Mouse (Mus musculus): ENCODE data around the gene Grm3. TPM values are rescaled to one million over a fixed set of nuclear protein-coding genes. Genes with fewer than 3 reads are reported as not detected.

Gene Grm3
- polyA plus RNA-seq, 1 experiment from 2014 or later: not detected

DNA sequence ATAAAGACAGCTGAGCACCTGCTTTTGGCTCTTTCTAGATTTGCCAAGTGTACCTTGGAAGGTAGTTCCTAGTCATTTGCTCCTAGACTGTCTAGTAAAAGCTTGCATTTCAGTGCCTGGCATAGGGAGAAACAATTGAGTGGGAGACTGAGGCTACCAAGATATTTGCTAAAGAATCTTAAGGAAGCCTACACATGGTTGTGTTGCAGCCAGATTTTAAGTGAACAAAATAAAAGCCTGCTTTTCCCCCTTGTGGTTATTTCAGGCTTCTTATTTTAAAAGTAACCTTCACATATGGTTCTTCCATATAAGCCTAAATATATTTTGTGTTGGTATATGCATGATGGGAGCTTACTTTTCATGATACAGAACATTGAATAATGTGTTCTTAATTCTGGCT is 3.8 kb downstream of the Grm3 start:
- no peak for TF ChIP-seq CTCF (IDR thresholded peaks at IDR 0.05; ENCODE audit: low read depth)
- no peak for TF ChIP-seq EP300 (IDR thresholded peaks at IDR 0.05; ENCODE audit: low read depth)
- DNase-seq: no peak
- H3K9me3 ChIP-seq (ENCODE audit: low read length): no peaks in the 10 kb centered on the region
- H3K4me2 ChIP-seq (ENCODE audit: low read depth, low read length): no peak overlapping the region
- no peaks in the 10 kb centered on the region for H3K4me1 ChIP-seq (ENCODE audit: insufficient read depth)
- H3K36me3 ChIP-seq (replicated peaks; ENCODE audit: insufficient read depth, low read length): no peaks in the 10 kb centered on the region
- H3K27me3 ChIP-seq (ENCODE audit: insufficient read depth, low read length): peaks cover 13% of the 10 kb centered on the region
- H3K9ac ChIP-seq (replicated peaks): no peak overlapping the region
- no peak for ATAC-seq
- H3K4me3 ChIP-seq (ENCODE audit: low read depth, low read length): no peak overlapping the region
- H3K27ac ChIP-seq (ENCODE audit: low read depth): no peak overlapping the region

DNA sequence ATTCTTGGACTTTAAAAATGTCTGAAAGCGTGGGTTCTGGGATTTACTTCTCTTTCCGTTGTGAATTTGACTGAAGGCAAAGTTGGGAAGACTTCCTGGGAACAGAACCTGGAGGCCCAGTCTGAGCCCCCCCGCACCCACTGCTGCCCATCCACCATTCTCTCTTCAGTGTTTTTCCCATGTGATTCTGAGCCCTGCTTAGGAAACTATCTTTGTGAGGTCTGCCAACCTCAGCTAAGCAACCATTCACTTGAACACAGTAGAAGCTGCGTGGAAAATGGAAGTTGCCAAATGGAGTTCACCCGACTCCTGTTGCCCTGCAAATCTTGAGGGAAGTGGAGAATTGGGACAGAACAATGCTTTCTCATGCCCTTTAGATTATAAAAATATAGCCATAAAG is 8.7 kb downstream of the Grm3 start:
- WGBS (ENCODE audit: insufficient replicate concordance): 68% methylated on average over 5 of the region's 5 CpGs

DNA sequence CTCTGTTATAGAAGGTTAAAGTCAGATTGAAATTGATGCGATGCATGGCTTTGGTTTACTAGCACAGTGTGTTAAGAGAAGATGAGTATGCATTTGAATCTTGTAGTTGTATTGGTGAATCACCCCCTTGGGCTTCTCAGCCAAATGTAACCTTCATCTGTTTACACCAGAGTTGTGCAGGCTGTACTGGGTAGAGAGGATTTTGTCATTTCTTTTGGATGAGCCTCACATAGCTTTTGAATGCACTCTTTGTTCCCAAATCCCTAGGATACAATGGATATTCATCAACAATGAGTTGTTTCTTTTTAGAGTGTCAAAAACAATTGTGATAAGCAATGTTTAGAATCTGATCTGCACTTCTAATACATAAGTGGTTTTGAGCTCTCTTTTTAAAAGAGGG is 17.9 kb downstream of the Grm3 start:
- Histone ChIP-seq H3K4me3 (ENCODE audit: low read depth, low read length) (no peak overlapping the region), H3K9ac (replicated peaks) (no peak overlapping the region), H3K4me1 (ENCODE audit: insufficient read depth) (no peaks in the 10 kb centered on the region), H3K27me3 (ENCODE audit: insufficient read depth, low read length) (no peaks in the 10 kb centered on the region), H3K27ac (ENCODE audit: low read depth) (no peak overlapping the region), H3K4me2 (ENCODE audit: low read depth, low read length) (no peak overlapping the region), H3K36me3 (replicated peaks; ENCODE audit: insufficient read depth, low read length) (no peaks in the 10 kb centered on the region), H3K9me3 (ENCODE audit: low read length) (no peaks in the 10 kb centered on the region)
- DNase-seq: no peak
- 80% methylated on average over 1 of the region's 1 CpGs for WGBS (ENCODE audit: insufficient replicate concordance)
- TF ChIP-seq CTCF (IDR thresholded peaks at IDR 0.05; ENCODE audit: low read depth): no peak
- no peak for TF ChIP-seq EP300 (IDR thresholded peaks at IDR 0.05; ENCODE audit: low read depth)
- no peak for ATAC-seq

More for the DNA sequence above, 8.7 kb downstream of the Grm3 start:
- H3K4me3 ChIP-seq (ENCODE audit: low read depth, low read length): no peak overlapping the region
- H3K4me2 ChIP-seq (ENCODE audit: low read depth, low read length): no peak overlapping the region
- no peak for DNase-seq
- no peaks in the 10 kb centered on the region for H3K27me3 ChIP-seq (ENCODE audit: insufficient read depth, low read length)
- no peak overlapping the region for H3K9ac ChIP-seq (replicated peaks)
- TF ChIP-seq EP300 (IDR thresholded peaks at IDR 0.05; ENCODE audit: low read depth): no peak
- no peak for TF ChIP-seq CTCF (IDR thresholded peaks at IDR 0.05; ENCODE audit: low read depth)
- H3K9me3 ChIP-seq (ENCODE audit: low read length): no peaks in the 10 kb centered on the region
- H3K27ac ChIP-seq (ENCODE audit: low read depth): no peak overlapping the region
- no peaks in the 10 kb centered on the region for H3K4me1 ChIP-seq (ENCODE audit: insufficient read depth)
- no peak for ATAC-seq
- no peaks in the 10 kb centered on the region for H3K36me3 ChIP-seq (replicated peaks; ENCODE audit: insufficient read depth, low read length)

DNA sequence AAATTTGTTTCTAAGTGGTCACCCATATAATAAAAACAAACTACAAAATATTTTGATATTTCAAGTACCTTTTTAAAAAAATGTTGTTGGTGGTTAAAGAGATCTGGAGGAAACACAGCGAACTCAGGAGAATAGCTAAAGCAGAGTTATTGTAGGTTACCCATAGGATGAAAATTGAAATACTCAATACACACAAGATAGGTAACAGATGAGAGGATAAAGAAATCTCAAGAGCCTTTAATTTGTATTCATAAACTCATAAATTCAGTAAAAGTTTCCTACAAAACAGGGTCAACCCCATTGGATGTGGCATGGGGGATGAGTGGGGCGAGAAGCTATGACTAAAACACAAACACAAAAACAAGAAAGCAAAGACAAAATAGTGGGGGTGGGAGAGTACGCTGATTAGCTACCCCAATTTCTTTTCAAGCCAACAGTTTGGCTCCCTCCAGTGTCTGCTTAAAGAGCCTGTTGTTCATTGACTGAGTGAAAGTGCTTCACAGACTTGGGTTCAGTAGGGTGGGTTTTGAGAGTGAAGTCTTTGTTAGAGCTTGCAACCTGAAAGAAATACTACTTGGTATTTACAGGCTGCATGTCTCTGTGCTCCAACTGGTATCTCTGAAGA is 21.5 kb downstream of the Grm3 start:
- no peak for DNase-seq
- H3K4me3 ChIP-seq (ENCODE audit: low read depth, low read length): no peak overlapping the region
- no peak for ATAC-seq
- TF ChIP-seq EP300 (IDR thresholded peaks at IDR 0.05; ENCODE audit: low read depth) (no peak), CTCF (IDR thresholded peaks at IDR 0.05; ENCODE audit: low read depth) (no peak)
- no peaks in the 10 kb centered on the region for H3K9me3 ChIP-seq (ENCODE audit: low read length)
- H3K36me3 ChIP-seq (replicated peaks; ENCODE audit: insufficient read depth, low read length): no peaks in the 10 kb centered on the region
- no peak overlapping the region for H3K9ac ChIP-seq (replicated peaks)
- H3K27ac ChIP-seq (ENCODE audit: low read depth): no peak overlapping the region
- no peaks in the 10 kb centered on the region for H3K4me1 ChIP-seq (ENCODE audit: insufficient read depth)
- no peak overlapping the region for H3K4me2 ChIP-seq (ENCODE audit: low read depth, low read length)
- 45% methylated on average over 3 of the region's 3 CpGs for WGBS (ENCODE audit: insufficient replicate concordance)
- H3K27me3 ChIP-seq (ENCODE audit: insufficient read depth, low read length): no peaks in the 10 kb centered on the region

DNA sequence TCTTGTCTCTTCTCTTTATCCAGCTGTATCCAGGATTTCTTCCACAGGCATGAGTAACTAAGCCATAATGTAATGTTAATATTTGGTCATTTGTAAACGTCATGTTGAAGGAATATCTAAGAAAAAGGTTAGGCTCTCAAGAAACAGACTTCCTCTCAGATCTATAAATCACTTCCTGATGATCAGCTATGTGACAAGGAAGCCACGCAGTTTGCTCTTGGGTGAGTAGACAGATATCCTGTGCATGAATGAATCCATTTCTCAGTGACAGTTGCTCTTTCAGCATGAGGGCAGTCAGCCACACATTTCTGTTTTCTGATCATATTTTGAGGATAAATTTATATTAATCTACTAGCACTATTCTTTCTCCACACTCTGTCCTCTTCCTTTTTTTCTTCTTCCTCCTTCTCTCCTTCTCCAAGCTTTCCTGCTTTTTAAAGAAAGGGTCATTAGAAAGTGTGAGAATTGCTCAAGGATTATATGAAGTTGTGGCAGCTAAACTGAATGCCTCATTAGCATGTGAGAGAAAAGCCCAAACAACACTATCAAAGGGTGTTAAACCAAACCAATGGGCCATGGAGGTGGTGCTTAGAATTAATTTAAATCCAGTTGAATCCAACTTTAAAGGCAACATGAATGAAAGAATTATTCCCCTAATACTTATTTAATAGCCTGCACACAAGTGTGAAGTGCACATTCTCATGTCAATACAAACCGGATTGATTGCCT is 22.1 kb downstream of the Grm3 start:
- ATAC-seq (no peak), DNase-seq (no peak)
- Histone ChIP-seq H3K36me3 (replicated peaks; ENCODE audit: insufficient read depth, low read length) (no peaks in the 10 kb centered on the region), H3K4me1 (ENCODE audit: insufficient read depth) (no peaks in the 10 kb centered on the region), H3K9me3 (ENCODE audit: low read length) (no peaks in the 10 kb centered on the region), H3K4me3 (ENCODE audit: low read depth, low read length) (no peak overlapping the region), H3K4me2 (ENCODE audit: low read depth, low read length) (no peak overlapping the region), H3K9ac (replicated peaks) (no peak overlapping the region), H3K27me3 (ENCODE audit: insufficient read depth, low read length) (no peaks in the 10 kb centered on the region), H3K27ac (ENCODE audit: low read depth) (no peak overlapping the region)
- no peak for TF ChIP-seq EP300 (IDR thresholded peaks at IDR 0.05; ENCODE audit: low read depth)
- WGBS (ENCODE audit: insufficient replicate concordance): 16% methylated on average over 3 of the region's 3 CpGs

DNA sequence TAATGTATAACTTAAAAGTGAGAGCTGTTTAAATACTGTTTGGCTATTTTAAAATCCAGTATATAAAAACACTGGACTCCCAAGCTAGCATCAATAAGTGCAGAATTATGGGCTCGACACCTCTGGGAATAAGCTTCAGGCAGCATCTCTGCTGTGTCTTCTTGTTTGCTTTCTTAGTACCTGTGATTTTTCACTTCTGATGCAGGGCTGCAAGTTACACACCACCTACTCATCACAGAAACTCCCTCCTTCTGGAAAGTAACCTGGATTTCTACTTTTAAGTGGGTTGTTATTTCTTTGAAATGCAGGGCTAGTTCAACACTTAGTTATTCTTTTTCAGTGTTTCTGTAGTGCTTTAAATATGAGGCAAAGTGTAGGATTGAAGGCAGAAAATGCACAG is 32.6 kb downstream of the Grm3 start:
- DNase-seq (no peak), ATAC-seq (no peak)
- Histone ChIP-seq H3K4me1 (ENCODE audit: insufficient read depth) (no peaks in the 10 kb centered on the region), H3K9ac (replicated peaks) (no peak overlapping the region), H3K9me3 (ENCODE audit: low read length) (no peaks in the 10 kb centered on the region), H3K27me3 (ENCODE audit: insufficient read depth, low read length) (no peaks in the 10 kb centered on the region), H3K36me3 (replicated peaks; ENCODE audit: insufficient read depth, low read length) (no peaks in the 10 kb centered on the region), H3K4me3 (ENCODE audit: low read depth, low read length) (no peak overlapping the region), H3K4me2 (ENCODE audit: low read depth, low read length) (no peak overlapping the region), H3K27ac (ENCODE audit: low read depth) (no peak overlapping the region)
- WGBS (ENCODE audit: insufficient replicate concordance): 66% methylated on average over 1 of the region's 1 CpGs
- TF ChIP-seq EP300 (IDR thresholded peaks at IDR 0.05; ENCODE audit: low read depth) (no peak), CTCF (IDR thresholded peaks at IDR 0.05; ENCODE audit: low read depth) (no peak)

Measured in liver, postnatal 0 days (tissue).